Mouse (Mus musculus) left cerebral cortex, postnatal 14 days (tissue): ENCODE measurements at regions not wholly inside any gene's neighbourhood (a gene's known extent, or its start where the extent isn't known, plus 50 kb on each side); places are given as distances from the start of the nearest gene placed in this dataset.

Source experiments
- DNase-seq, 2 experiments: peaks; one replicate each; pipeline ENCODE4 v3.0.0; 2021 to 2022; ENCODE audit warnings: low spot score in 2 of 2, mixed read lengths in 1 of 2
- intact Hi-C: fragments of 180-260 bp; cut with DNase I; formaldehyde crosslinking; loops from one replicate; pipeline ENCODE4 v1.15.1; 2025

DNA sequence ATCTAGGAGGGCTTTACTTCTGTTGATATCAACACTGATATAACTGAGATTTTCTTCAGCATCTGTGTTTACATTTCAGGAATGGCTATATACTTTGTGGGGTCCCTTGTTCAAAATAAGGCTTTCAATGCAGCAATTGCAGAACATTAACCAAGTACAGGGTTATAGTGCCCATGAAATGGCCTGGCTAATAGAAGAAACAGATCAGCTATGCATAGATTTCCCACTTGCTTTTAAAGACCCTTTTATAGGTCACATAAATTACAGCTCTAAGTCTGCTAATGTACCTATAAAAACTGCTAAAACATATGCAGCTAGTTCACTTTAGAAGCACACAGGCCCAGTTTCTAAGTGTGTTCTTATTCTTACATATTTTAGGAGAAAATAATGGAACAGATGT is 472.1 kb downstream of the Nup35 start:
- intact Hi-C loops: no loop called here
- DNase-seq: no peak

DNA sequence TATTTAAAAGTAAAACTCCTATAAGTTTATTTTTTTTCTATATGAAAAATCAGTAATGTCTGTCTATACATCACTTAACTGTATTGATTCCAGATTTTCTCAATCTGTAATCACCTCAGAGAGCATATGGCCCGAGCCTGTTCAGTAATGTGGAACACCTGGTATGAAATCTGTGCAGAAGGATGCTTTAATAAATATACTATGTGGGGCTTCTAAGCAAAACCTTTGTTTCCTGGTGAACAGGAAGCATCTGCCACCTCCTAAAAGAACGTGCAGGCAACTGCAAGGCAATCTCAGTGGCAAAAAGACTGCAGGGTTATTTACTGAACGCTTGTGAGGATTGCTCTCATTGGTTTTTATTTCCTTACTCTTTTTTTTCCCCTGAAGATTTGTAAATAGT is 488.8 kb downstream of the Nup35 start:
- intact Hi-C loops: no loop called here
- no peak for DNase-seq

DNA sequence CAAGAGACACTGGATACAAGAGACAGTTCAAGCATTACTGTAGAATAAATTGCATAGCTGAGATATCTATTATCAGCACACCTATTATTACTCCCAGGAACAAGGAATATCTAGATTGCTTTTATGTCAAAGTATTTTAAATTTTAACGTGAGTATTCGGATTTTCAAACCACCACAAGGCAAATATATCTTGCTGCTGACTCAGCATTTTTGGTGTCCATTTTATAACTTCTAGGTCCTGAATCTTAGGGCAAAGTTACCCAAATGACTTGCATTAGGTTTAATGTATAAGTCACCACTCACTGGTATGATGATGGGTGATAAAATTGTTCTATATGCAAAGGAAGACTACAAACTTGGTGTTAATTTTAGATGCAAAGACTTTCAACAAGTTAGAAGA is 501.7 kb downstream of the Nup35 start:
- intact Hi-C loops: no loop called here
- no peak for DNase-seq

DNA sequence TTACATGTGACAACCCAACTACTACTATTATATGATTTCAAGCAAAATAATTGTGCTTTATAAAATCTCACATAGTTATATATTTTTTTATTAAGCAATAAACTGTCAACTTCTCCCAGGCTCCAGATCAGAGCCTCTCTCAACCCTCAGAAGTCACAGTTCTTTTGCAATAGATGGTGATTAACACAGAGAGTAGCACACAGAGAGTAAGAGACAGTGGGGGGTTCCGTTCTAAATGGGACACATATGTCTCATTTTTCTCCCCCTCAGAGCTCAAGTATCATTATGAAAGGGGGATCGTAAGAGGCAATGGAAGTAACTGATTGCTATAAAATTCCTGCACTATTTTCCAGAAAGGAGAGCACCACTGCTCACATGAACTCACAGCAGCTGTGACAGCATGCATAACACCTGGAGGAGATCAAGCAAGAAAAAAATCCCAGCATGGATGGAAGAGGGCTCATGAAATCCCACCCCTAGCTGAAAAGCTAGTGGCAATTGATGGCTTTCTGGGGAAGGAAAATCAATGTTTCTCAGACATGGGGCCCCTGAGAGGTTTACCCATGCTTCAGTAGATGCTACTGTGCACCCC is 503.5 kb downstream of the Nup35 start:
- DNase-seq: no peak
- intact Hi-C loops: no loop called here

DNA sequence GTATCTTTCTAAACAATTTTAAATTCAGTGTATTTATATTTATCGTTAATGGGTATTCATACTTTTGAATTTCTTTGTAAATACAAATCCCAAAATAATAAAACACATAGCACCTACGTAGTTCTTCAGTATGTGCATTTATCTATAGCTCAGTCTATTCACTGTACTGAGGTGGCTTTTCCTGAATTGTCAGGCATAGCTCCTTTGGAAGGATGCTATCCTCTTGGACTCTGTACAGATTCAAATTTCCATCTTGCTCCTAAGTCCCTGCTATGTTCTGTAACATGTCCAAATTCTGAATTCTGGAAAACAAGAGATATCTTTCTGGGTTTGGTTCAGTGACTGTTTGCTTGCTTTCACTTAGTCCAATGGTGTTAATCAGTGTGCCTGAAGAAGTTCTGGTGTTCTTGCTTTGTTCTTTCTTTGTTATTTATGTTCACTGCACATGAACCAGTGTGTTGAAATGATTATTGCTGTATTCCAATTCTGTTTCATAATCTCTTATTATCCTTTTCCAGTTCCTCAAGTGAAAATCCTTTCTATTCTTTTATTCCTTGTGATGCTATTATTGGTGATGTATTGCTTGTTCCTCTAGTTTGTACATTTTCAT is 519.5 kb downstream of the Nup35 start:
- peak in 1 of 2 experiments; percentile 13 for DNase-seq
- intact Hi-C loops: no loop called here

DNA sequence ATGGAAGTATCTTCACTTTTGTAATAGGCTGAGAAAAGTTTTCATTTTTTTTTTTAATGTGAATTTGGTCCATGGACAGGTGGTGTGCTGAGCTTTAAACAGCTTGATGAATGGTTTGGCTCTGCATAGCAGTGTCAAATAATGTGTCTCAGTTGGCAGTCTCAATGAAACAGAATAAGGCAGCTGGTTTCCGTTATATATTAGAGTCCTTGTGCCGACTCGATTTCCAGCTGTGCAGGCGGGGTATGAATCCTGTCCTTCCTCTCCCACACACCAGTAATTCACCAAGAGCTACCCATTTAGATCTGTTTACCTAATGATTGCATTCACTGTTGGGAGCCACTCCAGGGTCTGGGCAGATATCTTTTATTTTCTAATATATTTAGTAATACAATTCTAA is 526.6 kb downstream of the Nup35 start:
- no peak for DNase-seq
- intact Hi-C loops: no loop called here

DNA sequence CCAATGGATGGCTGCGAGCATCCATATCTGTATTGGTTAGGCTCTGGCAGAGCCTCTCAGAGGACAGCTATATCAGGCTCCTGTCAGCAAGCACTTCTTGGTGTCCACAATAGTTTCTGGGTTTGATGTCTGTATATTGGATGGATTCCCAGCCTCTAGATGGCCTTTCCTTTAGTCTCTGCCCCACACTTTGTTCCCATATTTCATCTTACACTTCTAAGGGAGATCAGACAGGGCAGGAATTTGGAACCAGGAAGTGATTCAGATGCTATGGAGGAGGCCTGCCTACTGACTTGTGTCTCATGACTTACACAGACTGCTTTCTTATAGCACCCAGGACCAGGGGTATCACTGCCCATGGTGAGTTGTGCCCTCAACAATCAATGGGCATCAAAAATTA is 529.4 kb downstream of the Nup35 start:
- no peak for DNase-seq
- intact Hi-C loops: no loop called here

DNA sequence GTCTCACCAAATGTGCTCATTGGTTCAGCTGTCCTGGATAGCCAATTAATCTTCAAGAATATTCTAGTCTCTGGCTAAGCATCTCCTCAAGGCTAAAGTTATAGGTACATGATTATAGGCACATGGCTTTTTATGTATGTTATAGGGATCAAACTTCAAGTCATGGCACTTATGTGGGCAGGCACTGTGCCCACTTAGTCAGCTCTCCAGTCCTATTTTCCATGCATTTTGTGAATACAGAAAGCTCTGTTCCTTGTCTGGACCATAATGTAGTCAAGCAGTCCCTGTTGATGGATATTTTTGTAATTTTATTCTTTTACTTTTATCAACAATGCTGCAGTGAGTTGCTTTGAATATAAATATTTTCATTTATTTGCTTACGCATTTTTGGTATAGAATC is 531.1 kb downstream of the Nup35 start:
- intact Hi-C loops: no loop called here
- no peak for DNase-seq

DNA sequence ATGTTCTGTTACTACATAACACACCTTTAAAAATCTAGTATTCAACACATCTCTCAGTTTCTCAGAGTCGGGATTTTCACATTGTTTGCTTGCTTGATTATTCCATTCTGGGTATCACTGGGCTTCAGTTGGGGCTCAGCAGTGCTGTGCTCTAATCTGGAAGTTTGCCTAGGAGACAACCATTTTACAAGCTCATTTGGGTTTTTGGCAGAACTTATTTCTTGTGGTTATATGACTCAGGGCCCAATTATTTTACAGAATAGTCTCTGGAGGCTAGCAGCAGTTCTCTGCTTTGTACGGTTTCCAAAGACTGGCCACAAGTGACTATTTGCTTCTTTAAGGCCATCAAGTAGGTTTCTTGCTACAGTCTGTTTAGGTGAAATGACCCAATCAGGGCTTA is 565.4 kb downstream of the Nup35 start:
- intact Hi-C loops: no loop called here
- no peak for DNase-seq

DNA sequence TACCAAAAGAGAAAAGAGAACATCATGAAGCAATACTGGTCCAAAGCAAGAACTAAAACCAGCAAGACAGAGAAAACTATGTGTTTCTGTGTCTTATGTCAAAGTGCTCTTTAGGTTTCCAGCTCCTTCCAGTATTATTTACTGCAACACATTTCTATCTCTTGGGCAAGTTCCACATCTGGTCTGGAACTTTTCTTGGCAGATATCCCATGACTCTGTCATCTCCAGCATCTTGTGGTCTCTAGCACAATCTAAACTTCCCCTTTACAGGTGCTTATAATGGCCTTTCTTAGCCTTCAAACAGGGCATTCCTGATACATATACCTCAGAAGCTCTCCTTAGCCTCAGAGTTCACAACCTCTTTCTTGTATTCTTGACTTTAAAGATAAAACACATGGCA is 568.9 kb downstream of the Nup35 start:
- no peak for DNase-seq
- intact Hi-C loops: no loop called here

DNA sequence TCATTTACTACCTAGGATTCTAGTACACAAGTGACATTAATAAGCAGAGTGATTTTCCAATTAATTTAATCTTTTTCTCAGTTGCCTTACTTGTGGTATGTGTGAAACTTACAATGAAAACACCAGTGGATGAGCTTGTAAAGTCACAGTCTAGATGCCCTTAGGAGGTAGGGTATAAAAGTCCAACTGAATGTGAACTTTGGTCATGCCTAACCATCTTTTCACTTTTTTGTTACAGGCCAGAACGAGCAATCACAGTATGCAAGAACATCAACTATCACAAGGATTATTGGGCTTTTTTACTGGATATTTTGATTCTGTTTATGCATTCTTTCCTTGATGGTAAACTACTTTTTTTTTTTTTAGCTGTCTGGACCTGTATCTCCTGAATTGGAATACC is 573.8 kb downstream of the Nup35 start:
- intact Hi-C loops: no loop called here
- no peak for DNase-seq

DNA sequence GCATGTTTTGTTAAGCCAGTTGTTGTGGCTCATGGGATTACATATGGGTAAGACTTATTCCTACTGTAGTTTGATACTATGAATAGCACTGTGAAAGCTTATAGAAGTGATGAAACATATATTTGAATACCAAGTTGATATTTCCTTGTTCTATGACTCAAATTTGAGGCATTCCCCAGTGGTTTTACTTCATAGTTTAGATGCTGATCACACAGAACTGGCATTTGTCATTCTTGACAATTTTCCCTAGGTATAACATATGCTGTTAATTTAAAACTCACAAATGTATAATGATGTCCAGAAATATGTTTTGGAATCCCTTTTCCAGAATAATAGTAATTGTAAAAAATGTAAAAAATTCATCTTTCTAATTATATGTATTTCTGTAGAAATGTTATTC is 583.5 kb downstream of the Nup35 start:
- intact Hi-C loops: no loop called here

More for the DNA sequence above, 583.5 kb downstream of the Nup35 start:
- no peak for DNase-seq
